Mouse (Mus musculus) CH12.LX (cell line): ENCODE measurements at regions not wholly inside any gene's neighbourhood (a gene's known extent, or its start where the extent isn't known, plus 50 kb on each side); places are given as distances from the start of the nearest gene placed in this dataset.
"Not testable (repeated sequence)": the region's sequence is repeated elsewhere in the genome, so short reads cannot be mapped to it uniquely, and the experiment has no call there.

Experiments
- DNase-seq: peaks from one replicate; pipeline ENCODE4 v3.0.0-alpha.2; 2013; ENCODE audit errors: extremely low read depth
- H3K27ac ChIP-seq: 2 replicates; pipeline ENCODE4 v1.5.1; 2012; ENCODE audit warnings: low read depth, mild to moderate bottlenecking, control low read depth, moderate library complexity; ENCODE audit not compliant: insufficient read depth
- H3K27me3 ChIP-seq: replicated peaks from 2 replicates; pipeline ENCODE3; 2012; ENCODE audit warnings: inconsistent platforms
- H3K36me3 ChIP-seq, 2 experiments: replicated peaks in 1 of 2; 2 replicates each; pipeline versions ENCODE3 to v1.6.1; 2012; ENCODE audit warnings: inconsistent platforms in 1 of 2, low read length in 1 of 2, mild to moderate bottlenecking in 1 of 2, mixed read lengths in 1 of 2, moderate library complexity in 1 of 2; ENCODE audit not compliant: control insufficient read depth in 1 of 2, insufficient read depth in 1 of 2
- H3K4me1 ChIP-seq, 2 experiments: 2 replicates each; pipeline ENCODE4 v1.6.1; 2012; ENCODE audit warnings: inconsistent platforms in 1 of 2, moderate library complexity in 1 of 2; ENCODE audit not compliant: insufficient read depth in 2 of 2, control insufficient read depth in 1 of 2
- H3K4me2 ChIP-seq: 2 replicates; pipeline ENCODE4 v1.6.1; 2012; ENCODE audit warnings: low read depth, mild to moderate bottlenecking, control low read depth; ENCODE audit not compliant: poor library complexity, insufficient read depth, severe bottlenecking
- H3K4me3 ChIP-seq, 3 experiments: fragments of 150-350 bp in 1 of 3; sonication (generic) in 1 of 3; replicated peaks in 1 of 3; 2 replicates each; pipeline versions ENCODE3 to v1.5.1; 2011 to 2012; ENCODE audit warnings: low read depth in 2 of 3, low read length in 2 of 3, mild to moderate bottlenecking in 2 of 3, moderate library complexity in 2 of 3, control low read depth in 1 of 3, improper control_type of control experiment in 1 of 3, inconsistent platforms in 1 of 3, mixed read lengths in 1 of 3; ENCODE audit not compliant: poor library complexity in 1 of 3
- H3K79me2 ChIP-seq: replicated peaks from 2 replicates; pipeline ENCODE4 v1.6.1; 2012; ENCODE audit warnings: mild to moderate bottlenecking, moderate library complexity; ENCODE audit not compliant: control insufficient read depth, poor library complexity, insufficient read depth, severe bottlenecking; ENCODE audit errors: extremely low read depth
- H3K9ac ChIP-seq: 2 replicates; pipeline ENCODE4 v1.6.1; 2012; ENCODE audit warnings: low read depth, mild to moderate bottlenecking, control low read depth, moderate library complexity; ENCODE audit not compliant: insufficient read depth
- H3K9me3 ChIP-seq: replicated peaks from 2 replicates; pipeline ENCODE3; 2012; ENCODE audit warnings: low read length, inconsistent platforms, mixed read lengths
- BHLHE40 ChIP-seq: IDR thresholded peaks from 2 replicates; pipeline ENCODE4 v1.6.1; 2011; ENCODE audit warnings: mild to moderate bottlenecking, low read depth, low read length, improper control_type of control experiment
- EP300 ChIP-seq: IDR thresholded peaks from 2 replicates; pipeline ENCODE4 v1.6.1; 2011; ENCODE audit warnings: low read length, improper control_type of control experiment
- IRF4 ChIP-seq: IDR thresholded peaks from 2 replicates; pipeline ENCODE4 v1.6.1; 2014; ENCODE audit warnings: low read depth, mild to moderate bottlenecking, inconsistent platforms, low read length, improper control_type of control experiment
- JUN ChIP-seq: IDR thresholded peaks from 2 replicates; pipeline ENCODE4 v1.6.1; 2011; ENCODE audit warnings: low read depth, mild to moderate bottlenecking, low read length, improper control_type of control experiment, moderate library complexity; ENCODE audit not compliant: insufficient read depth
- KAT2A ChIP-seq: IDR thresholded peaks from 2 replicates; pipeline ENCODE4 v1.6.1; 2012; ENCODE audit warnings: low read length, improper control_type of control experiment, inconsistent platforms; ENCODE audit not compliant: insufficient replicate concordance
- MXI1 ChIP-seq: IDR thresholded peaks from 2 replicates; pipeline ENCODE4 v1.6.1; 2011; ENCODE audit warnings: mild to moderate bottlenecking, low read depth, low read length, improper control_type of control experiment
- MYC ChIP-seq: IDR thresholded peaks from 2 replicates; pipeline ENCODE4 v1.6.1; 2011; ENCODE audit warnings: low read depth, mild to moderate bottlenecking, improper control_type of control experiment, low read length
- NRF1 ChIP-seq: IDR thresholded peaks from 2 replicates; pipeline ENCODE4 v1.6.1; 2014; ENCODE audit warnings: low read depth, mild to moderate bottlenecking, inconsistent platforms, low read length, improper control_type of control experiment, moderate library complexity
- POLR2A ChIP-seq: IDR thresholded peaks from 2 replicates; pipeline ENCODE4 v1.6.1; 2011; ENCODE audit warnings: low read depth, mild to moderate bottlenecking, improper control_type of control experiment, low read length
- TBP ChIP-seq: conservative IDR thresholded peaks from 2 replicates; pipeline ENCODE4 v1.6.1; 2011; ENCODE audit warnings: low read depth, low read length, improper control_type of control experiment
- USF1 ChIP-seq: IDR thresholded peaks from 2 replicates; pipeline ENCODE4 v1.6.1; 2014; ENCODE audit warnings: low read depth, mild to moderate bottlenecking, inconsistent platforms, low read length, improper control_type of control experiment
- ZC3H11A ChIP-seq: IDR thresholded peaks from 2 replicates; pipeline ENCODE4 v1.6.1; 2012; ENCODE audit warnings: low read depth, mild to moderate bottlenecking, inconsistent platforms, low read length, improper control_type of control experiment
- ZKSCAN1 ChIP-seq: IDR thresholded peaks from 2 replicates; pipeline ENCODE4 v1.6.1; 2012; ENCODE audit warnings: low read depth, inconsistent platforms, low read length, improper control_type of control experiment, borderline replicate concordance
- ZNF384 ChIP-seq: IDR thresholded peaks from 2 replicates; pipeline ENCODE4 v1.6.1; 2012; ENCODE audit warnings: low read depth, low read length, improper control_type of control experiment, inconsistent platforms
- dilution Hi-C: fragments of 300-500 bp; cut with MboI; formaldehyde crosslinking; loops from 2 replicates; pipeline ENCODE4 v1.14.3; 2020; ENCODE audit warnings: low sequenced_read_pairs; ENCODE audit not compliant: extremely low pct_unique_long_range_greater_than_20kb, extremely low pct_ligation_motif_present
- in situ Hi-C: fragments of 300-500 bp; cut with MboI; formaldehyde crosslinking; loops from 3 replicates; pipeline ENCODE4 v1.14.3; 2019; ENCODE audit warnings: low sequenced_read_pairs, low pct_ligation_motif_present, low pct_unique_long_range_greater_than_20kb, mixed read lengths

DNA sequence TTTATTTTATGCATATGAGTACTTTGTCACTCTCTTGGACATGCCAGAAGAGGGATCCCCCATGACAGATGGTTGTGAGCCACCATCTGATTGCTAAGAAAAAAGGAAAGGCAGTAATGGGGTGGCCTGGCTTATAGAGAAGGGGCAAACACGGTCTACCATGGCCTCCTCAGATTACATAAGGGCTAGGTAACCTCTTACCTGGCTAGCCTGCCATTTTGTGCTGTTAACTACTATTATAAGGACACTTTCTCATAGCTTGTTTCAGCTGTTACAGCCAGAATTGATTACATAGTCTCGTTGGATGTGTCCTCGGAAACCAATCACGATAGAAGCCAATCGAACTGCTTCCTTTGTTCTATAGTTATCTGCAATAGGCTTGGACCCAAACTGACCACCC lies 60.9 kb upstream of the Gm14496 start:
- no peak overlapping the region for H3K9ac ChIP-seq
- no peaks in the 10 kb centered on the region for H3K9me3 ChIP-seq
- H3K4me2 ChIP-seq, result no peak overlapping the region
- in situ Hi-C loops, result no loop called here
- no peaks in the 10 kb centered on the region for H3K79me2 ChIP-seq
- no peaks in the 10 kb centered on the region for H3K4me1 ChIP-seq
- no peaks in the 10 kb centered on the region for H3K27me3 ChIP-seq
- DNase-seq, result no peak
- H3K27ac ChIP-seq, result no peak overlapping the region
- no peaks in the 10 kb centered on the region for H3K36me3 ChIP-seq
- H3K4me3 ChIP-seq, result no peak overlapping the region
- dilution Hi-C loops, result no loop called here
- TF ChIP-seq BHLHE40 (no peak), POLR2A (no peak), ZC3H11A (no peak), EP300 (no peak), ZKSCAN1 (no peak), ZNF384 (no peak), NRF1 (no peak), TBP (no peak), IRF4 (no peak), KAT2A (no peak), JUN (no peak), MYC (no peak), USF1 (no peak), MXI1 (no peak)
- TF ChIP-seq, all 38 proteins: peak for 0

DNA sequence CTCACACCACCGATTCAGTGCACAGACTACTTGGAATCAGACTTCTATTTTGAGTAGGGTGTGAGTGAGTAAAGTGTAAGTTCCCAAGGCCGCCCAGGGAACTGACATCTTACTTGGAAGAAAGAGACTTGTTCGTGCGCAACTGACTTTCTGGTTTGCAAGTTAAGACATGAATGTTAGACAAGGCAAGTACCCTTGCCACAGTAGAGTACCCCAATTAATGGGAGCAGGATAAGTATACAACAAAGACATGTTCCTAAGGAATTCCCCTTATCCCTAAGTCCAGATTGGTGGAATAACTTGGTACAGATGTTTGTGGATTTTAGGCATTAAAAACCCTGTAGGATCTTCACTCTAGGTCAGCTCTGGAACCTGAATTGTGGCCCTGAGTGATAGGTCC lies 60.4 kb upstream of the Gm14496 start:
- H3K4me3 ChIP-seq, H3K27me3 ChIP-seq, H3K9ac ChIP-seq, H3K79me2 ChIP-seq, DNase-seq, H3K36me3 ChIP-seq, H3K27ac ChIP-seq, in situ Hi-C loops, dilution Hi-C loops, H3K9me3 ChIP-seq, H3K4me1 ChIP-seq, H3K4me2 ChIP-seq: not testable (repeated sequence)

- dilution Hi-C loops, H3K27me3 ChIP-seq, H3K27ac ChIP-seq, in situ Hi-C loops, H3K4me1 ChIP-seq, H3K36me3 ChIP-seq, H3K9me3 ChIP-seq, H3K9ac ChIP-seq, H3K79me2 ChIP-seq, H3K4me2 ChIP-seq, H3K4me3 ChIP-seq: not testable (repeated sequence)
- DNase-seq, result peak; percentile 90
Observed at GRCm38 (mm10) chr2:181931077-181931815, 59.7 kb upstream of the Gm14496 start.
